Mouse (Mus musculus) layer of hippocampus, postnatal 36 days (tissue): Measurements from ENCODE around the gene Atp2a3. TPM values are rescaled to one million over a fixed set of nuclear protein-coding genes. Genes with fewer than 3 reads are reported as not detected.

ENCODE experiments used
- DNase-seq, 2 experiments: peaks; one replicate each; pipeline ENCODE4 v3.0.0; 2022
- total RNA-seq, 2 experiments: library from RNA; stranded (reverse); gene quantifications; 2 replicates each; pipeline ENCODE4 v1.2.3; 2021

The Atp2a3 gene
- 1 to 10 TPM; 4.3 to 5.7 TPM for total RNA-seq

DNA sequence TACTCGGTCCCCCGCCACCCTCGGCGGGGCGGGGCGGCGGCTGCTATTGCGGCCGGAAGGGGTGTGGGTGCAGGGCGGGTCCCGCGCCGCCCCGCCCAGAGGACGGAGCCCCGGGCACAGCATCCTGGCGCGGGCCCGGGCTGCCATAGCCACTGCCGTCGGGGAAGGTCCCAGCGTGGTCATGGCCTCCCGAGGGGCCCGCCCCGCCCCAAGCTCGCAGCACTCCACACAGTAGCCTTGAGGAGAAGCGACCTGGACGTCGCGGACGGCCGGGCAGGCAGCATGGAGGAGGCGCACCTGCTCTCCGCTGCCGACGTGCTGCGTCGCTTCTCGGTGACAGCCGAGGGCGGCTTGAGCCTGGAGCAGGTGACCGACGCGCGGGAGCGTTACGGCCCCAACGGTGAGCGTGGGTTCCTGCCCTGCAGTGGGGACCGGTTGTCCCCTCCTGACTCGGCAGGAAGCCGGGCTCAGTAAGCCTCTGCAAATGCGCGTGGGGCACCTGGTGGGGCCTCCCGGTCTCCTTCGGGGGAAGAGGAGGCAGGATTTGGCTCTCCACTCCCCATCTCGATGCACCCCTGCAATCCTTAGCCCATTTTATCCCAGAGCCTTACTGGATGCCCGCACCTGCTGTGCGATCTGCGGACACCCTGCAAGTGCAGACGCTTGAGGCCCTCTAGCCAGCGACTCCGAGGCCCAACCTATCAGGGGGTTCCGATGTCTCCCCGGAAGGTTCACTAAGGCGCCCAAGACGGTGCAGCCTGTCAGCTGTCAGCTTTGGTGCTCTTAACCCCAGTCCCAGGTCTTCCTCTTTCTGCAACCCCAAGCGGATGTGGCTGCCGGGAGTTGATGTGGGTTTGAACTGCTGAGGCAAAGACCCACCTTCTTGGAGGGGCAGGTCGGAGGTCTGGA lies at the start of gene Atp2a3:
Atp2a3 (plus strand) TSS at position 98 of the 909 bp plus-strand sequence.
- DNase-seq: no peak

DNA sequence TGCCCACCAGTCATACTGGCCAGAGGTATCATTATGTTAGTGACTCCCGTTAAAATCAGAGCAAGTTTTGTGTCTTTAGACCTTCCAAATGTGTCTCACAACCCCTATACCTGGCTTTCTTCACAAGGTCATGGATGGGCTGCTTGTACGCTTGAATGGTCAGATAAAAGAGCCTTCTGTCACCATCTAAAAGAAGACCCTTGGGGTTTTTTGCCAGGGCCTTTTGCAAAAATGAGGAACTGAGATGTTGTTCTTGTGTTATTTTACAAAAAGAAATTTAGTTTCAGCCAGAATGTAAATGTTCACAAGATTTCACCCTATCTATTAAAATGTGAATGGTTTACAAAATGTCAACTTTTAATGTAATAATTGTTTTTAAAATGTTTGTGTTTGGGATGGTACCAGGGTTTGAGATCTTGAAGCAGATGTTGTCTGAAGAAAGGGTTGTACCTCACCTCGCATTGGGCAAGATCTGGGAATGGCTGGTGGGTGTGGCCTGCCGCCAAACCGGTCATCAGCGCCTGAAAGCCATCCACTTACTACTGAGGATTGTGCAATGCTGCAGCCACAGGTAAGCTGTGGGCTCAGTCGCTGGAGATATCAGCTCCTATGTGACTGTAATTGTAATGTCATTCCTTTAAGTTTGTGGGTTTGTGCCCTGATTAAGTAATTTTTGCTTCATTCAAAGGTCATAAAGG lies 43.5 kb upstream of the Atp2a3 start:
- DNase-seq: no peak

DNA sequence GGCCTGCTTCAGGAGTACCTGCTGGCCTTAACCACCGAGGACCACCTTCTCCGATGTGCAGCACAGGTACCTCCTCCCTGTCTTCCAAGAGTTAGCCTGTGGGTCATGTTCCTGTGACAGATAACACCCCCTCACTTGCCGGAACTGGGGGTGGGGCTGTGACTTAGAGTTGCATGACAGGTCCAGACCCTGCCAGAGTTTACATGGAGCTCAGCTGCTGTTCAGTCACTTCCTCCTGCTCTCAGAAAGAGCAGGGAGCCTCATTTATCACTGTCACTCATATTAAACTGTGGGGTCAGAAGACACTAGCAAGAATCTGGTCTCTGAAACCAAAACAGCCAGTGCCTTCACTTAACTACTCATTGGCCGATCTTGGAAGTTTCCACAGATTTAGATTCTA lies 37.9 kb upstream of the Atp2a3 start:
- no peak for DNase-seq

DNA sequence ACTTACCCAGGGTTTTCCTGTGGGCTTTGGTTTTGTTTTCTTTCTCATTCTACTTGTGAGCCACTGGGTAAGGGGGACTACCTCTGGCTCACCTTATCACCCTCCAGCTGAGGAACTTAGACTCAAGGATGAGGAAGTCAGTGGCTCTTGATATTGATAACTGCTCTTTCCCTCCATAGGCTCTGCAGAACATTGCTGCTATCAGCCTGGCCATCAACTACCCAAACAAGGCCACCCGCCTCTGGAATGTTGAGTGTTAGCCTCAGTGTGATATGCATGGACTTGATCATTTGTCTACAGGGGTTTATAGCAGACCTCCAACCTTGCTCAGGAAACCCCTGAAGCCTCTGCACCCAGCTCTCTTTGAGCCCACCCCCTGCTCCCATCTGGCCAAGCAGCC lies 36.5 kb upstream of the Atp2a3 start:
- DNase-seq: no peak

DNA sequence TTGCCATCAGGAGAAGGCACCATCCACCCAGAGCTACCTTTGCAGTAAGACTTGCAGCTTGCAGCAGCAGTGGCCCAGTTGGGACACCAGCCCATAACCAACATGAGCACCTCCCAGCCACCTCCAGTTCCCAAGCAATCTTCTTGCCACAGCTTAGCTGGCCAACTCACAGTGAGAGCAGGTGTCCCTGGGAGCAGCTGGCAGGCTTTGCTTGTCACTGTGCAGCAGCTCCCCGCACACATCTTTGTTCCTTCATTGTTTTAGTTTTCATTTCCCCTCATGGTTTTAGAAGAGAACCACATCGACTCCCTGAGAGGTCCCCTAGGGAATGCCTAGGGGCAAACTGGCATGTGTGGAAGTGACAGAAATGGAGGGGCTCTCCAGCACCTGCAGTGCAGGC lies 35.9 kb upstream of the Atp2a3 start:
- DNase-seq: no peak

DNA sequence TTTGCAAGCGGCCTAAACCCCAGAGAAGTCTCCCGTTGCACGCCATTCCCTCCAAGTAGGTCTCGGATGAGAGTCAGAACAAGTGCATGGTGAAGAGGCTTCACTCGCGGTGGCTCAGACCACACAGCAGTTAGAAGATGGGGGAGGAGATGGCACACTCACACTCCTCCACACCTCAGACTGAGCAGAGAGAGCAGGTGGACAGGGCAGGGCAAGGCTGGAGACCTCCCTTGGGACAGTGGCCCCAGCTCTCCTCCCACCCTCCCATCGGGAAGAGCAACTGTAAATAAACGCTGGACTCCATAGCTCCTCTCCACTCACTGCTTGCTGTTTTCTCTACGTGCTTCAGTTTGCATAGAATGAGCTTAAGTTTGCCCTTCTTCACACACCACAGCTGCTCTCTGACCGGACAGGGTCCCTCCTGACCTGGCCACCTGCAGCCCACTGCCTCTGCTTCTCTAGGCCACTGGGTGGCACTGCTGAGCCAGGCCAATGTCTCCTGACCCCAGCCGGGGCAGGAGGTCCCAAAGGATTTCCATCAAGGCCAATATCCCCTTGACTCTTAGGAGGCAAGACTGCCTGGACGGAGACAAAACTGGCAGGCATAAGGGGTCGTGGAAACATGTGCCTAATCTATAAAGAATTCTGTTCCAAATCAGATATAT lies 34.6 kb upstream of the Atp2a3 start:
- DNase-seq: no peak

DNA sequence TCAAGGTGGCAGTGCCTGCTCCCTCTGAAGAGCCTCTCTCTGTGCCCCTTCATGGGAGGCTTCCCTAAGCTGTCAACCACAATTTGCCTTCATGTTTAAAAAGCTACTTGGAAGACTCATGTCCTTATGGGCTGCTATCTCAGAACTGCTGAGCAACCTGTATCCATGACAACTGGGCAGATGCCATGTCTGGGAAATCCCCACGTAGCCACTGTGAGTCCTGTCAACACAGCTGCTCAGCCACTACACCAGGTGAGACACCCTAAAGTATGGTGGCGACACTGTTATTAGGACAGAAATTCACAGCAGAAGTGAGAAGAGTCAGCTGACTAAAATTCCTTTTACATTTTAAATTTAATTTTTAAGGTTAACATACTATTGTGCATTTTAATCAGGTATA lies 32.5 kb upstream of the Atp2a3 start:
- no peak for DNase-seq

DNA sequence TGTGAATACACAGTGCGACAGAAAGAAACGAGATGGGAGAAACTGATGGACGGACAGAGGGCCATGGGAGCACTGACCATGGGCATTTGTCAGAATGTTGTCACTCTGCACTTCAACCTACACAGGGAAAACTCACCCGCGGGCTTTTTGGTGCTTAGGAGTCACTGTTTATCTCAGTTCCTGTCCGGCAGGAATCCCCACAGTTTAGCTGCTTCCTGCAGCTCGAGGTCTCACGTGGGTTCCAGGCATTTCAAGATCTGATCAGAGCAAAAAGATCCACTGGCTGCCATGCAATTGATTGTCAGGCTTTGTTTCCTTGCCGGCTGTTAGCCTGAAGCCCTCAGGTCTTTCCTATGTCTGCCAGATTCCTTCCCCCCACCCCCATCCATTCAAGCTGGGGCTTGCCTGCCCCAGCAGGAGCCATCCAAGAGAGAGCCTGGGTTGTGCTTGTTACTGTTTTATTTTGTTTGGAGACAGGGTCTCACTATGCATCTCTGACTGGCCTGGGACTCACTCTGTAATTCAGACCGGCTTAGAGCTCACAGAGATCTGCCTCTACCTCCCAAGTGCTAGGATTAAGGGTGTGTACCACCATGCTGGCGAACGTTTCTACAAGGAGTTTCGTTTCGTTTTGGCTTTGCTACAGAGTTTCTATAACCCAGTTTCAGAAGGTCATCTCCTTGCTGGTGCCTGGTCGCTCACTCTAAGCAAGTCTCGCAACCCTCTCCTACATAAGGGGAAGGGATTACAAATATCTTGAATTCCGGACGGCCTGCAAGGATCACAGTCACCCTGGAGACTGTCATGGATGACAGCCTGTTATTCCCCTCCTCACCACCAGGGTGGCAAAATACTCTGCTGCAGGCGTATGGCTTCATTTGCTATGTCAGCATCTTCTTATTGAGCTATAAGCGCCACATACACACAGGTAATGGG lies 20.5 kb upstream of the Atp2a3 start:
- no peak for DNase-seq

DNA sequence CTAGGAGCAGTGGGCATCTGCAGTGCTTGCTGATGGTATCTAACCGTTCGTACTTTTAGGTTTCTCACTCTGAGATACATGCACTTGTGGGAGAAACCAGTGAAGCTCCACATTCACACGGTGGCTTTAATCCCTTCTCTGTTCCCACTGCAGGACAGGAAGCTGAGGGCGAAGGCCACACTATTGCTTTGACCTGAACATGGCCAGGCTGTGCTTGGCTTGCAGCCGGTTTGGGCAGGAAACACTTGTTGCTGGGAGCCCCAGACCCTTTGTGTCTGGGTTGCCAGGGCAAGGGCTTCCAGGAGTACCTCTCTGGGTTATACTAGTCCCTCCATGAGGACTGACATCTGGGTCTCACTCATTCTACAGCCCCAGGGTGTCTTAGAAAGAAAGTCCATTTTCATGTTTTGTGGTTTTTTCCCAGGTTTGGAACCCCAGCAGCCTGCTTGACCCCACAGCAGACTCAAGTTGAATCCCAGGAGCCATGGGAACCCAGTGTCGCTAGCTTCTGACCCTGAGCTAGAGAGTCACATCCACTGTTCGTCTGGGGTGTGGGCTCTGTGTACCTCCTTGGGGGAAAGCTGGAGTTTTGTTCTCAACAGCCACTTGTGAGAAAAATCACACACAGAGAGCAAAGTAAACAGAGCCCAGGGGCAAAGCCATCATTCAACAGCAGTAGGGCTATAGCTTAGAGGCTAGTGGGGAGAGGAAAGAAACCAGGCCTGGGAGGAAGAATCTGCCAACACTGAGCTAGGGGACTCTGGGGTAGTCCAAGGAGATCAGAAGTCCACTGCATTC lies 15.8 kb upstream of the Atp2a3 start:
- DNase-seq: no peak

DNA sequence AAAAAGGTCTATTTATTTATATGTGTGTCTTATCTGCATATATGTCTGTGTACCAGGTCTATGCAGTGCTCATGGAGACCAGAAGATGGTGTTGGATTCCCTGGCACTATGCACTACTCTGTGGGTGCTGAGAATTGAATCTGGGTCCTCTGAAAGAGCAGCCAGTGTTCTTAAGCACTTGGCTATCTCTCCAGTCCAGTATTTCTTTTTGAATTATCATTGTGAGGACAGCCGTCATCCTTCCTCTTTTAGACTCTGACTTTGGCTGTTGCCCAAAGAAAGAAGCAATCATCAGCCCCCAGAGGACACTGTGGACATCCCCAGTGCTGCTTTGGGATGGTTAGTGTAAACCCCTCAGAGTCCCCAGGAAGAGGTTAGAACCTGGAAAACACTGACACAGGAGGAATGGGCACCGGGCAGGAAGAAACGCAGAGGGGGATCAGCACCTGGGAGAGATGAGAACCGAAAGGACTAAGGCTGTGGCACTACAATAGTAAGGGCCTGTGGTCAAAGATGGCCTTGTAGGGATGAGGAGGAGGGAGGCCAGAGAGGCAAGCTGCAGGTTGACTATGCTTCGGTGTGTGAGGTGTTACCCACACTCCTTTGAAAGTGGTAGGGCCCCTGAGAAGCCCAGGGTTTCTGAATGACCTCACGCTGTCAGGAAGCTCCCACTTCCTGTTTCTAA lies 15.0 kb upstream of the Atp2a3 start:
- no peak for DNase-seq

DNA sequence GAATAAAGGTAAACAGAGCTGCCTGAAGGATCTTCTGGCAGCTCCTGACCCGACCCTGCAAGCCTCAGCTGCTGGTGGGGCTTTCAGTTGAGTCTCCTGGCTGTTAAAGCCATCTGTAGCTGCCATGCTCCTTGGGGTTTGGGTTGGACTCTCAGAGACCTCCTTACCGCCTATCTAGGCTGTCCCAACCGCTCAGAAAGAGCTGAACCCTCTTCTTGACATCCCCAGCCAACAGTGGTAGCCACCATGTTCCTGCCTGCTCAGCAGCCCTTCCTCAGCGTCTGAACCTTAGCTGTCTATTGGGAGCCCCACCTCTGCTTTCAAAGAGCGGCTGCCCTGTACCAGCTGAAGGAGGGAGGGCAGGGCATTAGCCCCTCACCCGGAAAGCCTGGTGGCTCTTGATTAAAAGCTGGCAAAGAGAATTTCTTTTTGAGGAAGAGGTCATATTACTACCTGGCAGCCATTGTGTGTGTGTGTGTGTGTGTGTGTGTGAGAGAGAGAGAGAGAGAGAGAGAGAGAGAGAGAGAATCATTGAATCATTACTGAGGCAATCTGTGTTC lies 14.3 kb upstream of the Atp2a3 start:
- no peak for DNase-seq

DNA sequence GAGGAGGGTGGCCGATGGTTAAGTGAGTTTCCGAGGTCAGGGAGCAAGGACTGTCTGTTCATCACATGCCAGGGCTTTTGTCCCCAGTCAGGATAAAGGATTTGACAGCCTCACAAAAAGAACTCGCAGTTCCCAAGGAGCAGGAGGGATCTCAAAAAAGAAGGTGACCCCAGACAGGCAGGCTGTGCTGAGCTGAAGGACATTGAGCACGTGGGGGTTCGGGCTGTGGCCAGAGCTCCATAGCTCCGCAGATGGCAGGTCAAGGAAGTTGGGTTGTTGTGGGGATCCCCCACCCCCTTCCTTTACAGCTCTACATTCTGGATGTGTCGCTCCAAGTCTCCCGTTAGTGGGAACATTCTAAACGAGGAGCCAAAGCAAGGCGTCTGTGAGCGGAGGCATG lies 13.1 kb upstream of the Atp2a3 start:
- no peak for DNase-seq

DNA sequence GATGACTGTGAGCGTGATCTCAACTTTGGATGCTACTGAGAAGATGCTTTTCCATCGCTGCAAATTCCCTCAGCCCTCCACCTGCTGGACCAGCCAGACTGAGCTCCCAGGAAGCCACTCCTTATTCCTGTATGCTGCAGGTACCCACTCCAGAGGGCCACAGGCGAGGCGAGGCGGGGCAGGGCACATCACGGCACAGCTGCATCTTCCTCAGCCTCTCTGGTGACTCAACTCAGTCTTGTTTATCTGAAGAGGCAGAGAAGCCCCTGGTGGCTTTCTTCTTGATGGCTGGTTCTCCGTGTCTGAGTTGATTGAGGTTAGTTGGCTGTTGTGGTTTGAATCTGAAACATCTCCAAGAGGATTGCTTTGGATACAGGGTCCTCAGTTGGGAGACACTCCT lies 12.7 kb upstream of the Atp2a3 start:
- no peak for DNase-seq

DNA sequence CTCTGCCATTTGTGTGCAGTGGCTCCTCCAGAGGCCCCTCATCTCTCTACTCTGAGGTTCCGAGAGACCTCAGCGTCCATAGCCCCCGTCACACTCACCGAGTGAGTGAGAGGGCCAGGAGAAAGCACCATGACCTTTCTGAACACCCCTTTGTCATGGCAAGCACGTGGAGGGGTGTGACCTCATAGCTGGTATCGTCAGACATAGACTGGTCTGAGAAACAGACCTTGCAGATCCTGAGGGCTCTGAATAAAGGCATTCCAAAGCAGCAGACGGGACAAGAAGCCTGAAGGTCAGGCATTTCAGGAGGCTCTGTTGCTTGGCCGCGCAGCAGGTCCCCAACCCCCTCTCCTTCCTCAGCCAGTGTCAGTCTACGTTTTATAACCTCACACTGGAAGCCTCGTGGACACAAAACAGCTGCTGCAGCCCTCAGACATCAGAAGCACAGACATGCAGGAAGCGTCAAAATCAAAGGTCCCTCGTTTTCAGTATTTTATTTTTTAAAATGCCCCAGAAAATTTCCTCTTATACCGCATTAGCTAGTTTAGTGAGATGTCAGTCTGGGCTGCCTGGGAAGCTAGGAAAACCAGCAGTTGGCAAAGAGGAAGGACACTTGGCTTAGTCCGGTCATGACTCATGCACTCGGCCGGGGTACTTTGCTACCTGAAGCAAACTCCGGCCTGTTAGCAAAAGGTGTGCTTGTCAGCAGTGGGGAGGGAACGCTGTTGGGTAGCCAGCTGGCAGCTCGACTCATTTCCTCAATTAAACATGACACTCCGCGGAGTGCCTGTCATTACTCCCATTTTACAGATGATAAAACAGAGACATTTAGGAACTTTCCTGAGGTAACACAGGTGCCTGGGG lies 9.6 kb upstream of the Atp2a3 start:
- DNase-seq: no peak

DNA sequence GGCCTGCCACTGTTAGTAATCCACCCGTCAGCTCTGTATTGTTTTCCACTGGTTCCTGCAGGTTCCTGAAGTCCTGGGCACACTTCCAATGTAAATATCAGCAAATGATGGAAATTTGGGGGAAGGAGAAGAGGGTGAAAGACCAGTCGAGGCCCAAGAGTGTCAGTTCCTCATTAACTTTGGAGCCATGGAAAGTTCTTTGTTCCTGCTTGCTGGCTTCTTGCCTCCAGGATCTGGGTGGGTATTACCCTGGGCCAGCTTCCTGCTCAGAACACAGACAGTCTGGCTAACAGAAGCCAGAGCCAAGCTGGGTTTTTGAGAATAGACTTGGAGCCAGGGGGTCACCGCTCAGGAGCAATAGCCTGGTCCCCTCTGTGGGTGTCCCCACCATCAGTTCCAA lies 8.7 kb upstream of the Atp2a3 start:
- no peak for DNase-seq

DNA sequence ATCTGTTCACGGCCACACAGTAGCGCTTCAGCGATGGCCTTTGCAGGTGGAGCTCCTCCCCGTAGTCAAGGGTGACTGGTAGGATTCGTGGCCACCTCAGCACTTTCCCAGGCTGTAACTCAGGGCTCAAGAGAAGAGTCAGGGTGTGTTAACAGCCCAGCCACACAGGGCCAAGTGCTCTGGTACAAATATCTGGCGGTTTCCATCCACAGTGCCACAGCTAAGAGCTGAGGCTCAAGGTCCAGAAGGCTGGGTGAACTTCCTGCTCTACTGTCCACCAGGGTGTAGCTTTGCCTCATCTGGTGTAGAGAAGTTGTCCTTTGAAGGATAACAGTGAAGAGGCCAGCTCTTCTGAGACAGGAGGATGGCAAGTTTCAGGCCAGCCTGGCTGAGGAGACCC lies 8.3 kb upstream of the Atp2a3 start:
- DNase-seq: no peak

DNA sequence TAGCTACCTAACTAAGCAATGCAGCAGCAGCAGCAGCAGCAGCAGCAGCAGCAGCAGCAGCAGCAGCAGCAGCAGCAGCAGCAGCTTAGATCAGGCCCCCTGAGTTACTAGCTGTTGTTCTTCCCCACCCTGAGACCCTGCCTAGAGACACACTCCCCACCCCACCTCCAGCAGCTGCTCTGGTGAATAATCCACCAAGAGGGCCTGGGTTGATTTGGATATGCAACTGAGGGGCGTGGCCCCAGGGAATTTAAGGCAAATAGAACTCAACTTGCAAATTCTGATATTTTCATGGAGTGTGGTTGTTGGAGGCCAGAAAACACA lies 7.9 kb upstream of the Atp2a3 start:
- DNase-seq: no peak

DNA sequence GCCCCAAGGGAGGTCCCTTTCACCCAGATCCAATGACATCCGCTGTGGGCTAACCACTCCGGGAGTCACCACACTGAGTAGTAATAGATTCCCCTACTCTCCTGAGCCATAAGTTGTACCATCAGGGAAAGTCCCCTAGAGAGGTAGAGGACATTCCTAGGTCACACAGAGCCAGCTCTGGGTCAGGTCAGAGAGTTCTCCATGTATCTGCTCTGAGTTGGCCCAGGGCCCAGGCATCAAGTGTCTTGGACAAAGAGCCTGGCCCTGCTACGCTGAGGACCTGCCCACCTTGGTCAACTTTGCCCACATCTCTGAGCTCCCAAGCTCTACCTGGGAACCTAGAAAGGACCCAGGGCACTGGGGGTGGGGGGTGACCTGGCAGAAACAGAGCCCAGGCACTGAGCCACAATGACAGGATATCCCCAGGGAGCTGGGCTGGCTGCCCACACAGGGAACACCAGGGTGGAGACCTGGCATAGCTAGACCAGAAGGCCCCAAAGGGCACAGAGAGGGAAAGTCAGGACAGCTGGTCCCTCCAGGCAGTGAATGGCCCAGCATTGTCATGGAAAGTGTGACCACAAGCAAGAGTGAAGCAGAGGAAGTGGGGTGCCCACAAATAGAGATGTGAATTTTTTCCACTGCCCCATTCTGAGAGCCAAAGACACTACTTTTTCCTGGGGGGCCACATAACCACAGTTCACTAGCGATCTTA lies 7.4 kb upstream of the Atp2a3 start:
- no peak for DNase-seq

DNA sequence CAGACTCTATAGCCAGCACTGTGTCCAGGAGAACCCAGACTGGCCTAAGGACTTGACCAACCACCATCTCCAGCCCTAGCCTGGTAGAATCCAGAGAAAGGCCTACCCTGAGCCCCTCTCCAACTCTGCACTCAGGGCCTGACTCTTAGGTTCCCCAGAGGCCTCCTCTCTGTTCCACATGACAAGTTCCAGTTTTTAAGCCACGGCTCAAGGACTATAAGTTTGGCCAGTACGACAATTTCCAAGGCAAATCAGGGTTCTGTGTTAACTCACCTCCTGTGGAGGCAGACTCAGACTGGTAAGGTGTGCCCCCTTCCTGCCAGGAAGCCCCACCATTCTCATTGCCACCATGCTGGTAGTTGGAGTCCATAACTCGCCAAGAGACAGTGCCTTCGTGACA lies 6.8 kb upstream of the Atp2a3 start:
- no peak for DNase-seq
